Mouse (Mus musculus) spleen, adult 12 weeks (tissue): ENCODE results near the gene Trmt61a.

Experiments used
- DNase-seq: peaks from one replicate; pipeline ENCODE4 v3.0.0; 2022; ENCODE audit warnings: low spot score

Trmt61a gene

GRCm38 (mm10) chr12:111732921-111733320 is 55.0 kb downstream of the Trmt61a start:
- no peak for DNase-seq
